Mouse (Mus musculus): ENCODE data around the gene Npat.

The Npat gene

DNA sequence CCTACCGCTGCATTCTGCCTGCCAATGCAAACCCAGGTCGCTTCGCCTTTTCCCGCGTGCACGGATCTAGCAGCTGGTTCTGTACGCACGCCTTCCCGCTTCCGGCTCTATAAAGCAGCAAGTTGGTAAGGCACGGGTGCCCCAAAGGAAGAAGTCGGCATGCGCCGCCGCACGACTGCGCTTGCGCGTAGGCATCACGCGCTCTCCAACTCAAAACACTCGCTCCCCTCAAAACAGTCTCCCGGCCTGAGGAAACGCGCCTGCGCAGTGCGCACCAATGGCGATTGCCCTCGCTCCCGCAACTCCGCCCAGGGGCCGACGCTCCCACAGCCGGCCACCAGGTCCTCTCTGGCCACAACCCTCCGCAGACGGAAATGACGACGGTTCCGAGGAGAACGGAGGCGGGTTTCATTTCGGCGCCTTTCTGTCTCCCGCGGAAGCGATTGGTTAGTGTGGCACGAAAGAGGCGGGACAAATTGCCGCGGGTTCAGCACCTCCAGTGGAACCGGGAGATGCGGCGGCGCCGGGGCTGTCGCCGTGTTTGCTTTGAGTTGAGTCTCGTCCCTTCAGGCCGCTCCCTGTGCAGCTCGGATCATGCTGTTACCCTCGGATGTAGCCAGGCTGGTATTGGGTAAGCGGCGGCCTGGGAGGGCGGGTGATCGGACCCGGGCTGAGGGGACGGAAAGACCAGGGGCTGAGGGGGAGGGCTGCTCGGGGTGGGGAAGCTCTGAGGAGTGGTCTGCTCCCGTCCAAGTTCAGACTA lies at the start of gene Npat, which contains the start of gene Atm:
Npat (plus strand) TSS at position 490 of the 763 bp plus-strand sequence.
Atm (minus strand) TSS at position 183 of the 763 bp plus-strand sequence.
- peak; percentile 99 for DNase-seq (ENCODE audit: inconsistent ontology term)

DNA sequence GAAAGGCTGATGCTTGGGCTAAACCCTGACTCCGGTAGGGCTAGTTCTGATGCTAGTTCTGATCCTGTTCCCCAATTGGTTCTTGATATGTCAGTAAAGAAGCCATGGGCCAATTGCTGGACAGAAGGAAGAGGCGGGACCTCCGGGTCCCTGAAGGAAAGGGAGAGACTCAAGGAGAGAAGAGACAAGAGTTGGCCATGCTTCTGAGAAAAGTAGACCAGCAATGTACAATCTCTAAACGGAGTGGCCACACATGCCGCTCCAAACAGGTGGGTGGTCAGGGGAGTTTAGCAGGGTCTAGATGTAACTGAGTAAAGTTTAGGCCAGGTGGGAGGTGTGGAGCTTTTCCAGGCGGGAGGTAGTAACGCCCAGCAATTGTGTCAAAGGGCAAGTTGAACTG lies 28.8 kb upstream of the Npat start:
- DNase-seq (ENCODE audit: inconsistent ontology term) = peak; percentile 3

DNA sequence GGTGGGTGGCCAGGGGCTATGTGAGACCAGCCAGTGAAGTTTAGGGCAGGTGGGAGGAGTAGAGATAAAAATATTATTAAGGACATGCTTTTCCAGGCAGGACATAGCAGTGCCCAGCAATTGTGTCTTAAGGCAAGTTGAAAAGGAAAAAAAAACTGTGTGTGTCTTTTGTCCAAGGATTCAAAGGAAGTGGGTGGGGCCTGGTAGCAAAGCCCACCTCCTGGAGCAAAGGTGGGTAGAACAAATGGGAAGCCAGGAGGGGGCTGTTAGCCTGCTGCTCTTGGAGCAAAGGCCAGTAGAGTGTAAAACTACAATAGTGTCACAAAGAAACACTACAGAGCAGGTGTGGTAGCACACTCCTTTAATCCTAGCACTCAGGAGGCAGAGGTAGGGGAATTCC lies 22.8 kb upstream of the Npat start:
- no peak for DNase-seq (ENCODE audit: inconsistent ontology term)

DNA sequence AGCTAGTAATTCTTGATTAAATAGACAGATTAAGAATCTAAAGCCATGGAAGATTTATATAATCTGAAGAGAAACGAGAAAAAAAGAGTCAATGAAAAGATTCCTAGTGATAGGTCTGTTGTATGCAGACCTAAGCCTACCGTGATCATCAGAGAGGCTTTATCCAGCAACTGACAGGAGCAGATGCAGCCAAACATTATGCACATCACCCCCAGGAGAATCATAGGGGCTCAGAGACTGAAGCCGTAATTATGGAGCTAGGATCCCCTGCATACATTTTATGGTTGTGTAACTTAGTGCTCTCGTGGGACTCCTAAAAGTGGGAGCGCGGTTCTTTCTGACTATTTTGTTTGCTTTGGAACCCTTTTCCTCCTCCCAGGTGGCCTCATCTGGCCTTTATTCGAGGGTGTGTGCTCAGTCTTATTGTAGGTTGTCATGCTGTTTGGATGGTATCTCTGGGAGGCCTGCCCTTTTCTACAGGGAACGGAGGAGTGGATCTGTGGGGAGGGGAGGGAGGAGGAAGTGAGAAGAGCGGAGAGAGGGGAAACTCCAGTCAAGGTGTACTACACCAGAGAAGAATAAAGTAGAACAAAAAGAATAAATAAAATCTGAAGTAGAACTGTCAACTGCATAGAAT lies 19.4 kb upstream of the Npat start:
- DNase-seq (ENCODE audit: inconsistent ontology term) = no peak

DNA sequence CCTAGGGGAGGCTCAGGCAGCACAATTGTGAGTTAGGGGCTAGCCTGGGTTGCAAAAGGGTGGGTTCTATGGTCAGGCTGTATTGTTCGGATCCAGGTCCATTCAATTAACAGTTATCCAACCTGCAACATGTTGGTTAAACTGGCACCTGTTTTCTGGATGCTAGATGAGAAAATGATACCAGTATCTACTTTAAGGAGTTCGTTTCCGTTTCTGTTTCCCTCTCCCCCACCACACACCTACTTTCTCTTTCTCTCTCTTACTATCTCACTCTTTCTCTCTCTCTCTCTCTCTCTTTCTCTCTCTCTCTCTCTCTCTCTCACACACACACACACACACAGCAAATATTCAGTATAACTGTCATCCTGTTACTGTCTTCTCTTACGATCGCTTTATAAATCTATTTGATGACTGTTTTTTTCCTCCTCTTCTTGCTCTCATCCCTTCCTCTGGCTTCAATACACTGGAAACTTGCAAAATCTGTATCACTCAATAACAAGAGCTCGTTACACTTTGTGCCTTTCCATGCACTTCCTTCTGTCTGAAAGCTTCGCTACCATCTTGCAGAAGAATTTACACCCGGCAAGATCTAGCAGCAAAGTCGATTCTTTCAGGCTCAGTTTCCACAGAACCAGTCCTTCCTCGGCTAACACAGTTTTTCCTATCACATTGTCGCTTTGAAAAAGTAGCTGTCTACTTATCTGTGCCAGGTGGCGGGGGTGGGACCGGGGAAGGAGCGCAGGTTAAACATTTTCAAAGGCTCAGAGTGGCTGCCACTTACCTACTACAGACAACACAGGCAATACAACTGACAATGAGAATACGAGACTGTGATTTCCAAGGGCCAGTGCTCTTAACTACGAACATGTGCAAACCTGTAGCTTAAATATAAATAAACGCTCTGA lies 1.2 kb upstream of the Npat start:
- peak; percentile 38 for DNase-seq (ENCODE audit: inconsistent ontology term)

DNA sequence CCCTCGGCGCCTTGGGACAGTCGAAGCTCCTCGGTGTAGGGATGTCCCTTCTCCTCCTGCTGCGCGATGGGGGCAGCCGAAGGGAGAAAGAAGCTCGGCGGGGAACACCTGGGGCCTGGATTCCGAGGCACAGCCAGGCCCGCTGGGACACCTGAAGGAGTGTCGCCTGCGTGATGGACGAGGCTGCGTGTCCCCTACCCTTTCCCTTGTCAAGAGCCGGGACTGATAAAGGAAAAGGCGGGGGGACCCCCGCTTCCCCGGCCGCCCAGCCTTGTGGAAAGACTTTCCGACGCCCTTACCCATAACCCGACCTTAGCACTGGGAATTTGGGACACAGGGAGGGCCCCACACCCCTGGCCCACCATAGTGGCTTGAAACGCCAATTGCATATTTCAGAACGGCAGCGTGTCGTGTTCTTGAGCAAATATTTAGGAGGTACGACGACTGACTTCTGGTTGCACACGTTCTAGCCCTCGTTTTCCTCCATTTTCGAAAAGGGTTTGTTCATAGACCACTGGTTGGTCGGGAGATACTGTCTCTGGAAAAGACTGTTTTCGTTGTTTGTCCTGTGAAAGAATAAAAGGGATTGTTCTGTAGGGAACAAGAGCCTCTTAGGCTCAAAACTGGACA lies 604 bp downstream of the Npat start:
- DNase-seq (ENCODE audit: inconsistent ontology term) = peak; percentile 42

DNA sequence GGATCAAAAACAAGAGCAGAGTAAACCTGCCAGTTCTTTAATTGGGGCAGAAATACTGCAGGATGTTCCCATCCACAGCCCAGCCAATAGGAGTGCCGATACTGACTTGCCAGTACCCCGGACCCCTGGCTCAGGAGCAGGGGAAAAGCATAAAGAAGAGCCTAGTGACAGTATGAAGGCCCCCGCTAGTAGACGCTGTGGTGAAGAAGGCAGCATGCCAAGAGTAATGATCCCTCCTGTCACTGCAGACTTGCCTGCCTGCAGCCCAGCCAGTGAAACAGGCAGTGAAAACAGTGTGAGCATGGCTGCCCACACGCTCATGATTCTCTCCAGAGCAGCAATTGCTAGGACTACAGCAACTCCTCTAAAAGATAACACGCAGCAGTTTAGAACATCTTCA lies 33.8 kb downstream of the Npat start:
- DNase-seq (ENCODE audit: inconsistent ontology term) = no peak

DNA sequence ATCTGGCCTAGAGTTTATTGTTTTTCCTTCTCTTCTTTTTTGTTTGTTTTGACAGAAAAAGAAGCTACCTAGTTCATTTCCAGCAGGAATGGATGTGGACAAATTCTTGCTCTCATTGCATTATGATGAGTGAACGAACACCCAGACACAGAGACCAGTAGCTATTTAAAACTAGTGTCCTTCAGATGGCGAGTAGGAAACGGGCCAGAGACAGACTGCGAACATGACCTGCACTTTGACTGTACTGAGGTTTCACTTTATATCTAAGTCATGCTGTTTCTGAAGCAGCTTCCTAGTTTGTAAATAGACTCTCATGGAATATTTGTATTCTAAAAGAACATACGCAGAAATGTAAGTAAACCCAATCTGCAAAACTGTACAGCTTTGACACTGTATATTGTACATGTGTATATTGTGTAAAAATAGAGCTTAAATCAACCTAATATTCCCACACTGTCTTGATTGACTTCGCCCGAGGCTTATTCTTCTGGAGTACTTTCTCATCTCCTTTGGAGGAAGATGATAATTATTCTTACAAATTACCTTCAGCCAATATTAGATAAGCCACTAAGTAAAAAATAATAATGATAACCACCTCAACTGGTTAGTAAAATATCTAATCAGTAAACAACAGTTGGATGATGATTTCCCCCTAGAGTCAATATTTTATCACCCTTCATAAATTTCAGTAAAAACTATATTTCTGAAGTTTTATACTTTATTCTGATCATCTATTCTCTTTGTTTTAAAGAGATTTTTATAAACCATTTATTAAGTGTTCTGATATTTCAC lies 35.9 kb downstream of the Npat start:
- DNase-seq (ENCODE audit: inconsistent ontology term) = no peak

DNA sequence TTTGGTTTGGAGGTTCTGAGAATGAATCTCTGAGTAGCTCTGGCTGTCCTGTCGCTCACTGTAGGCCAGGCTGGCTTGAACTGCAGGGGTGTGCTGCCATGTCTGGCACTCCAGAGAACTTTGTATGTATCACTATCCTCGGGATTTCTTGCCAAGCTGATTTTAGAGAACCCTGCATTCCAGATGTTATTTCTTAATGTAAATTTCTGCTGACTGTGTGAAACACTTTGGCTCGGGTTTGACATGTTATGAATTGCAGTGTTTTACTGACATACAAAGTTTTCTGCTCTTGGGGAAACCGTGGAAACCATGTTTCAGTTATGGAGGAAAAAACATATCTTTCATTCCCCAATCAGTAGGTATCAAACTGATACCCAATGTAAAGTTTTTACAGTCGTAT lies 38.9 kb downstream of the Npat start:
- no peak for DNase-seq (ENCODE audit: inconsistent ontology term)

DNA sequence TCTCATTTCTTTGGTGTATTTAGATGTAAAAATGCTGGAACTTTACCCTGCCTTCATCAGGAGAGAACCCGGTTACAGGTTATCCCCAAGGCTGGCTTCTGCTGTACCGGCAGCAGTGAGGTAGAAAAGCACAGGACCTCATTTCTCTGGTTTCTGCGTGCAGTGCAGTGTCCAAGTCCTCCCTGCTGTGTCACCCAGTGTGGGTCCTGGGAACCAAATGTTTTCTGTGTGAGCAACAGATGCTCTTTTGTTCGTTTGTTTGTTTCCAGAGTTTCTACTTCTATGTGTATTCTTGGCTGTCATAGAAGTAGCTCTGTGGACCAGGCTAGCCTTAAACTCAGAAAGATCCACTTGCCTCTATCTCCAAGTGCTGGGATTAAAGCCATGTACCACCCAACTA lies 45.0 kb downstream of the Npat start:
- DNase-seq (ENCODE audit: inconsistent ontology term) = no peak

DNA sequence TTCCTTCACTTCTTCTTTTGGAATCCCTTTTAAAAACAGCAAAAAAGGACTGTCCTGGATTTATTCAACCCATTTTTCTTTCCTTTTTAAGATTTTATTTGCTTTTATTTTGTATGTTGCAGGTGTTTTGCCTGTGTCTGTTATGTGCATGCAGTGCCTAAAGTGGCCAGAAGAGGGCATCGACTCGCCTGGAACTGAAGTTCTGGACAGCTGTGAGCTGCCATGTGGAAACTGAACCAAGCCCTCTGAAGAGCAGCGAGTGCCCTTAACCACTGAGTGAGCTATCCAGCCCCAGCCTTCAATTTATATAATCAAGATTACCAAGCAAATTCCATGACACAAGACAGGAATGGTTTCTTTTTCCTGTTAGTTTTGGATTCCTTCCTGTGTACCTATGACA lies 57.9 kb downstream of the Npat start:
- DNase-seq (ENCODE audit: inconsistent ontology term) = peak; percentile 9

DNA sequence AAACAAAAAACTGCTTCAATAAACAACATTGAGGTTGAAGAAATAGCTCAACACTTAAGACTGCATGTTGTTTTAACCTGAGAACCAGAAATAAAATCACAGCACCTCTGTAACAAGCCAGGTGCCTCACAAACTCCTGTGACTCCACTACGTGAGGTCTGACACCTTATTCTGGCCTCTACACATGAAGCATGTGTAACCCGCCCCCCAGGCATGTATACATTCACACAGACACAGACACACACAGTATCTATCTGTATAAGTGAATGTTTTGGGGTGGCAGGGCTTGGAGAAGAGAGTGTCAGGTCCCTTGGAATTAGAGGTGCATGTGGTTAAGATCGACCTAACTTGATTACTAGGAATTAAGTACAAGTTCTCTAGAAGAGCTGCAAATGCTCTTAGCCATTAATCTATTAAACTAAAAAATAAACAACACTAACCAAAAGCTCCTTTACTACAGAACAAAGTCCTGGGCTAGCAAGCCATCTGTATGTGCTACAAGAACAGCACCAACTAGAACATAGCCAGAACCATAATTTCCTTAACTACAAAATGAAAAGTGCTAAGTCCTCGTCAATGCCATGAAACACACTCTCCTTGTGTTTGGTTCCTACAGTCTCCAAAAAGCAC lies 60.2 kb downstream of the Npat start:
- DNase-seq (ENCODE audit: inconsistent ontology term) = no peak

DNA sequence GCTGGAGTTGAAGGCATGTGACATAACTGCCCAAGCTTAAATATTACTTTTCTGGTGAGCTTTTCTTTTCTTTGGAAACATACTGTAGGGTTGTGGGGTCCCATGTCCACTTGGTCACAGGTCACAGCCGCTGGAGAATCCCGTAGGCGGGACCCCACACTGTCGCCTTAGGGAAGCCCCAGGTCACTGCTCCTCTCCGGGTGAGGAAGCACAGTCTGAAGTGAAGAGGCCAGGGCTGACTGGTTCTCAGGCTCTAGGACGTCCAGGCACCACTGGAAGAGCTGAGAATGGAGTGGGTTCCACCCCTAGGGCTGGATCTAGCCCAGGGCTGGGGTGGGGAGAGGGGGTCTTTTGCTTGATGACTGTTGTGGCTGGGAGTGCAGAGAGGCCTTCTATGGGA lies 61.8 kb downstream of the Npat start:
- DNase-seq (ENCODE audit: inconsistent ontology term) = no peak

DNA sequence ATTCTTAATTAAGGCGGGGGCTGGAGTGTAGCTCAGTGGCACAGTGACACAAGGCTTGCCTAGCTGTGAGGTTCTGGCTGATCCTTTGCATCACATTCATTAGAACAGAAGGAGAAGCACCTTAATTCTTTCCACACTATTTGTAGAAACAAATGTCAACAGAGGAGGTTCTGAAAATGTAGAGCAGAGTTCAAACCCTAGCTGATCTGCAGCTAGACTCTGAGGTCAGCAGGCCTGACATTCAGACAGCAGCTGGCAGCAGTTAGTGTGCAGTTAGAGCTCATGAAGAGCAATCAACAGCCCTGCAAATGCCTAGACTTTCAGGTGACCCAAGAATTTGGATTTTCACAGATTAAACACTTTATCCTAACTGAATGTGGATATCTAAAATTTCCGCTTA lies 64.7 kb downstream of the Npat start:
- DNase-seq (ENCODE audit: inconsistent ontology term) = no peak

DNA sequence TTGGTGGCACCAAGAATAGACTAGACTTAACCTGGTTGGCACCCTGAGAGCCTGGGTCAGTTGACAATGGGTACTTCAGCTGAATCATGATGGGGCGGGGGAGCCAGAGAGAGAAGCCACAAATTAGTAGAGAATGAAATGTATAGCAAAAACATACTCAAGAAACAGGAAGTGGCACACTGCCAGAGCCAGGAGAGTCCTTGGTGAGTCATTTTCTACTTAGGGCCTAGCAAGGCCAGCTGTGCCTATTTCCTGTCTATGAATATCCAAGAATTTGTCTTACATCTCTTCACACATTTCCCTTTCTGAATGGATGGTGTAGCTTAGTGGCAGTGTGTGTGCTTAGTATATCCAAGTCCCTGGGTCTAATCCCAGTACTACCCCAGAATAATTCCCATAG lies 66.5 kb downstream of the Npat start:
- peak; percentile 4 for DNase-seq (ENCODE audit: inconsistent ontology term)

DNA sequence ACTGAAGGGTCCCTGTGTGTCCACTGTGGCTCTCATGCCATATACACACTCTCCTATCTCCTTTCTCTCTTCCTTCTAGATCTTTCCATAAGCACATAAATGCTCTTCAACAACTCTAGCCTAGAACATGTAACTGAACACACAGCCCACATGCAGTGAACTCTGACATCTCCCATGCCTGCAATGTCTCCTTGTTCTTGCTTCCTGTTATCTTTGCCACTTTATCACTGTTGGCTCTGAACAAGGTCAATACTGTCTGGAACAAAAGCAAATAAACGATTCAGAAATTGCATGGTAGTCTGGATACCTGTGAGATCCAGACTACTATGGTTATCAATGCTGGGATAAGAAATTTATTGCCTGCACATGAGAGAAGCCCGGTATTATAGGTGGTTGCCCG lies 67.0 kb downstream of the Npat start:
- DNase-seq (ENCODE audit: inconsistent ontology term) = no peak

DNA sequence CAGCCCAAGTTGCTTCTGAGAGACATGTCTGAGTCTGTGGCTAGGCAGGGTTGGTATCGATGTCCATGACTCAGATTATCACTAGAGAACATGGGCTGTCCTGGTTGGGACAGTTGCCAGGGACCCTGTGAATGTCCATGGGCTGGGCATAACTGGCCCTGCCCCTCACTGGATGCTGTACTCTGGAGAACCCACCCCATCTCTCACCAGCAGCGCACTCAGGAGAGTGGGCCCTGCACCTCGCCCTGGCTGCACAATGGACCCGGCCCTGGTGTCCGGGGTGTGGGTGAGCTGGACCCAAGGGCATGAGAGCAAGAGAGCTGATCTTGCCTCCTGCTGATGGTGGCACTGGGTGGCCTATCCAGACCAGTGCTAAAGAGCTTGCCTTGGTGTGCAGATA lies 68.1 kb downstream of the Npat start:
- DNase-seq (ENCODE audit: inconsistent ontology term) = peak; percentile 3

DNA sequence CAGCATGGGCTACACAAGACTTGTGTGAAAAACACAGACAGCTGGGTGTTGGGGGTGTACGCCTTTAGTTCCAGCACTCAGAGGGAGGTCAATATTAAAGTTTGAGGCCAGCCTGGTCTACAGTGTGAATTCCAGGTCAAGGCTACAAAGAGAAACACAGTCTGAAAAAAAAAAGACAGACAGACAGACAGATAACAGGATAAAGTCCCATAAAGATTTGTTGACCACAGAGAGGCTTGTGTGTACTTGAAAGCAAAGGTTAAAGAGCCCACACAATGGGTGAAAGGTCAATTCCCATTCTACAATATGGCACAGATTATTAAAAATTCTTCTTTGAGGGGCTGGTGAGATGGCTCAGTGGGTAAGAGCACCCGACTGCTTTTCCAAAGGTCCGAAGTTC lies 70.3 kb downstream of the Npat start:
- no peak for DNase-seq (ENCODE audit: inconsistent ontology term)

DNA sequence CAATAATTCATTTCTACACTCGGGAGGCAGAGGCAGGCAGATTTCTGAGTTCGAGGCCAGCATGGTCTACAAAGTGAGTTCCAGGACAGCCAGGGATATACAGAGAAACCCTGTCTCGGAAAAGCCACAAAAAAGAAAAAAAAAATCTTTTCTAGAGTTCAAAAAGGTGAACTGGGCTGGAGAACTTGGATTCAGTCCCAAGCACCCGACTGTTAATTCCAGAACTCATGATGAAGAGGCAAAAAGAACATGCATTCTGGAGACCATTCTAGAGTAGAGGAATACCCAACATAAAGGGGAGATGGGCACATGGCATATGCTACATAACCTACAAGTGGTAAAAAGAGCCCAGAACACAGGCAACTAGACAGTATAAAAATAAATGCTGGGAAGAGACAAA lies 71.0 kb downstream of the Npat start:
- DNase-seq (ENCODE audit: inconsistent ontology term) = no peak

DNA sequence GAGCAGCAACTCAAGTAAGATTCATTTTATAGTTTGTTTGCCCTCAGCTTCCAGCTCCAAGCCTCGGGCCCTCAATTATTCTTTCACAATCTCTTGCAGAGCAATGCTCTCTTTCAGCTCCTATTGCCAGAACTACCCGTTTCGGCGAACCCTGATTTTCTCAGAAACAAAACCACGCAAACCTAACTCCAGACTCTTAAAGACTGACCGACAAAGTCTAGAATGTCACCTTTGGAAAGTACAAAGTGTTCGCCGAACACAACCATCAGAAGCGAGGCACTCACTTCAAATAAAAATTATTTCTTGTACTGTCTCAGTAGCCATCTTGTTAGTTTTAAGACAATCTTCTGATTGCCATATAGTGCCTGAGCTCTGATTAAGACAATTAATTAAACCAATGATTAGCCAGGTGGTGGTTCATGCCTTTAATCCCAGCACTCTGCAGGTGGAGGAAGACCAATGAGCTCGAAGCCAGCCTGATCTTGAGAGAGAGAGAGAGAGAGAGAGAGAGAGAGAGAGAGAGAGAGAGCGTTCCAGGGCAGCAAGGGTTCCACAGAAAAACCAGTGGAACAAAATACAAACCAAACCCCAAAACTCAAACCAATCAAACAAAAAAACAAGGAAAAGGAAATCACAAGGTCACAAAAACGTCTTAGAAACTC lies 72.6 kb downstream of the Npat start:
- DNase-seq (ENCODE audit: inconsistent ontology term) = no peak
